Mouse (Mus musculus) neural tube, embryonic 15.5 days (tissue): Measurements from ENCODE around the gene Mctp2. TPM values are rescaled to one million over a fixed set of nuclear protein-coding genes. Genes with fewer than 3 reads are reported as not detected.
A peak's percentile ranks its signal among the peaks of the same experiment; 100 is the strongest.
"Not testable (repeated sequence)": the region's sequence is repeated elsewhere in the genome, so short reads cannot be mapped to it uniquely, and the experiment has no call there.

Experiments used
- ATAC-seq: fragments of 200-750 bp; cut with Nextera tagmentation; 2 replicates; pipeline ENCODE4 v1.8.0; 2017; ENCODE audit warnings: mild to moderate bottlenecking, moderate TSS enrichment, moderate library complexity; ENCODE audit not compliant: low FRiP score
- H3K27ac ChIP-seq: fragments of 300-500 bp; sonication (generic); replicated peaks from 2 replicates; pipeline ENCODE4 v1.5.1; 2015; ENCODE audit warnings: mild to moderate bottlenecking, inconsistent platforms
- H3K27me3 ChIP-seq: fragments of 300-500 bp; sonication (generic); replicated peaks from 2 replicates; pipeline ENCODE4 v1.6.1; 2015; ENCODE audit warnings: inconsistent platforms
- H3K36me3 ChIP-seq: fragments of 300-500 bp; sonication (generic); 2 replicates; pipeline ENCODE4 v1.6.1; 2015; ENCODE audit warnings: inconsistent platforms
- H3K4me1 ChIP-seq: fragments of 300-500 bp; sonication (generic); 2 replicates; pipeline ENCODE4 v1.6.1; 2015; ENCODE audit warnings: inconsistent platforms
- H3K4me2 ChIP-seq: fragments of 300-500 bp; sonication (generic); 2 replicates; pipeline ENCODE4 v1.6.1; 2015; ENCODE audit warnings: inconsistent platforms, mild to moderate bottlenecking, moderate library complexity
- H3K4me3 ChIP-seq: fragments of 300-500 bp; sonication (generic); replicated peaks from 2 replicates; pipeline ENCODE4 v1.5.1; 2015; ENCODE audit warnings: mild to moderate bottlenecking, inconsistent platforms
- H3K9ac ChIP-seq: fragments of 300-500 bp; sonication (generic); replicated peaks from 2 replicates; pipeline ENCODE4 v1.6.1; 2015; ENCODE audit warnings: mild to moderate bottlenecking, inconsistent platforms
- H3K9me3 ChIP-seq: fragments of 300-500 bp; sonication (generic); replicated peaks from 2 replicates; pipeline ENCODE4 v1.6.1; 2016; ENCODE audit warnings: inconsistent platforms
- WGBS: fragments of 180-500 bp; shearing (Covaris S2); methylation state at CpG from one replicate; pipeline ENCODE4 v1.1.7; 2015; ENCODE audit warnings: mixed read lengths; 5-methylcytosine and 5-hydroxymethylcytosine counted together
- polyA plus RNA-seq: library from polyadenylated mRNA; unstranded; fragments of >200 nt; fragmentation: Nextera tagmentation; extraction: Ambion mirVana; gene quantifications from 2 replicates; pipeline ENCODE4 v1.2.1, GENCODE M21; 2015

Gene Mctp2
- polyA plus RNA-seq, 1 experiment from 2014 or later: 1.5 TPM

- H3K4me3 ChIP-seq: no peak overlapping the region
- 84% methylated on average over 6 of the region's 6 CpGs for WGBS
- H3K27me3 ChIP-seq: no peaks in the 10 kb centered on the region
Observed at GRCm38 (mm10) chr7:72269994-72270393, 36.4 kb downstream of the Mctp2 start.

GRCm38 (mm10) chr7:72260766-72261655, 45.4 kb downstream of the Mctp2 start:
- no peak for ATAC-seq
- H3K27me3 ChIP-seq: no peaks in the 10 kb centered on the region
- H3K4me3 ChIP-seq: no peak overlapping the region
- H3K4me2 ChIP-seq: no peak overlapping the region
- H3K4me1 ChIP-seq: no peaks in the 10 kb centered on the region
- H3K9me3 ChIP-seq: no peaks in the 10 kb centered on the region
- H3K9ac ChIP-seq: no peak overlapping the region
- no peaks in the 10 kb centered on the region for H3K36me3 ChIP-seq
- WGBS: 87% methylated on average over 8 of the region's 8 CpGs
- no peak overlapping the region for H3K27ac ChIP-seq

More at GRCm38 (mm10) chr7:72269994-72270393, 36.4 kb downstream of the Mctp2 start:
- Histone ChIP-seq H3K27ac (no peak overlapping the region), H3K36me3 (no peaks in the 10 kb centered on the region), H3K4me2 (no peak overlapping the region), H3K9me3 (no peaks in the 10 kb centered on the region), H3K4me1 (no peaks in the 10 kb centered on the region), H3K9ac (no peak overlapping the region)
- no peak for ATAC-seq

GRCm38 (mm10) chr7:72259045-72259444, 47.4 kb downstream of the Mctp2 start:
- WGBS: 89% methylated on average over 10 of the region's 10 CpGs
- no peak for ATAC-seq
- no peaks in the 10 kb centered on the region for H3K9me3 ChIP-seq
- H3K36me3 ChIP-seq: no peaks in the 10 kb centered on the region
- no peak overlapping the region for H3K27ac ChIP-seq
- H3K4me3 ChIP-seq: no peak overlapping the region
- H3K9ac ChIP-seq: no peak overlapping the region
- H3K4me2 ChIP-seq: no peak overlapping the region
- H3K27me3 ChIP-seq: no peaks in the 10 kb centered on the region
- H3K4me1 ChIP-seq: no peaks in the 10 kb centered on the region

- 93% methylated on average over 9 of the region's 9 CpGs for WGBS
- not testable (repeated sequence) for H3K36me3 ChIP-seq, H3K9ac ChIP-seq, H3K27ac ChIP-seq, H3K4me3 ChIP-seq, H3K4me1 ChIP-seq, H3K27me3 ChIP-seq, ATAC-seq, H3K9me3 ChIP-seq, H3K4me2 ChIP-seq
Observed at GRCm38 (mm10) chr7:72250326-72250725, 56.1 kb downstream of the Mctp2 start.

- Histone ChIP-seq H3K36me3 (no peaks in the 10 kb centered on the region), H3K4me3 (no peak overlapping the region), H3K9ac (no peak overlapping the region), H3K4me1 (no peaks in the 10 kb centered on the region), H3K27ac (no peak overlapping the region), H3K27me3 (no peaks in the 10 kb centered on the region), H3K4me2 (no peak overlapping the region), H3K9me3 (no peaks in the 10 kb centered on the region)
- WGBS: 95% methylated on average over 9 of the region's 9 CpGs
- ATAC-seq: no peak
Observed at GRCm38 (mm10) chr7:72241269-72241668, 65.1 kb downstream of the Mctp2 start.

DNA sequence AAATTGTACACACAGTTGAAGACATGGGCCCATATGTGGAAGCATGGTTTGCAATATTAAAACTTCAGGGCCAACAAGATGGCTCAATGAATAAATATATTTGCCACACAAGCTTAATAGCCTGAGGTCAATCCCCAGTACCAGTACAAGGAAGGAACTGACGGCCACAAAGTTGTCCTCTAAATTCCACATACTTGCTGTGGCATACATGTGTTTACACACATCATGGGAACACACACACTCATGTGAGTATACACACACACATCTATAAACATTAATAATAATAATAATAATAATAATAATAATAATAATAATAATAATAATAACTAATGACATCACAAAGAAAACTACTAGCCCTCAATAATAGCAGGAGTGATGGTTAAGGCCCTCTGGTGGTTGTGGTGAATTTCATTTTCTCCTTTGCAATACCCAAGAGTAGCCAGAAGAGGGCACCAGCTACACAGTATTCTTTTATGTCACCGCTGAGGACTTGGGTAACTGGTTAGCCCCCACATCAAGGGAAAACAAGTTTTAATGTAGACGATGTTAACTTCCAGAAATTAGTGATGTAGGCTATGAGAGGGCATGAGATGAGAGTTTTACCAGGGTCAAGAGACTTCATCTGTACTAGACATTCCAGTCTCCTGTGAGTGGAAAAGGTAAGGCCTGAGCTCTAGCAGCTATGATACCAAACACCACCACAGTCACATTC, 66.5 kb downstream of the Mctp2 start:
- WGBS: 36% methylated on average over 3 of the region's 3 CpGs
- ATAC-seq: no peak
- Histone ChIP-seq H3K27ac (no peak overlapping the region), H3K4me2 (no peak overlapping the region), H3K4me3 (no peak overlapping the region), H3K36me3 (no peaks in the 10 kb centered on the region), H3K9me3 (no peaks in the 10 kb centered on the region), H3K9ac (no peak overlapping the region), H3K4me1 (no peaks in the 10 kb centered on the region), H3K27me3 (no peaks in the 10 kb centered on the region)

- Histone ChIP-seq H3K4me2 (no peak overlapping the region), H3K36me3 (no peaks in the 10 kb centered on the region), H3K9ac (no peak overlapping the region), H3K27me3 (no peaks in the 10 kb centered on the region), H3K4me1 (no peaks in the 10 kb centered on the region), H3K4me3 (no peak overlapping the region), H3K27ac (no peak overlapping the region), H3K9me3 (no peaks in the 10 kb centered on the region)
- ATAC-seq: peak; percentile 38; the same call in 1 of the 2 replicates
- 50% methylated on average over 4 of the region's 4 CpGs for WGBS
Observed at GRCm38 (mm10) chr7:72238575-72238974, 67.8 kb downstream of the Mctp2 start.

- no peaks in the 10 kb centered on the region for H3K9me3 ChIP-seq
- no peaks in the 10 kb centered on the region for H3K27me3 ChIP-seq
- no peak overlapping the region for H3K4me3 ChIP-seq
- H3K4me2 ChIP-seq: no peak overlapping the region
- ATAC-seq: no peak
- no peaks in the 10 kb centered on the region for H3K4me1 ChIP-seq
- H3K27ac ChIP-seq: no peak overlapping the region
- no peak overlapping the region for H3K9ac ChIP-seq
- H3K36me3 ChIP-seq: no peaks in the 10 kb centered on the region
- 72% methylated on average over 6 of the region's 6 CpGs for WGBS
Observed at GRCm38 (mm10) chr7:72234433-72234998, 71.9 kb downstream of the Mctp2 start.

DNA sequence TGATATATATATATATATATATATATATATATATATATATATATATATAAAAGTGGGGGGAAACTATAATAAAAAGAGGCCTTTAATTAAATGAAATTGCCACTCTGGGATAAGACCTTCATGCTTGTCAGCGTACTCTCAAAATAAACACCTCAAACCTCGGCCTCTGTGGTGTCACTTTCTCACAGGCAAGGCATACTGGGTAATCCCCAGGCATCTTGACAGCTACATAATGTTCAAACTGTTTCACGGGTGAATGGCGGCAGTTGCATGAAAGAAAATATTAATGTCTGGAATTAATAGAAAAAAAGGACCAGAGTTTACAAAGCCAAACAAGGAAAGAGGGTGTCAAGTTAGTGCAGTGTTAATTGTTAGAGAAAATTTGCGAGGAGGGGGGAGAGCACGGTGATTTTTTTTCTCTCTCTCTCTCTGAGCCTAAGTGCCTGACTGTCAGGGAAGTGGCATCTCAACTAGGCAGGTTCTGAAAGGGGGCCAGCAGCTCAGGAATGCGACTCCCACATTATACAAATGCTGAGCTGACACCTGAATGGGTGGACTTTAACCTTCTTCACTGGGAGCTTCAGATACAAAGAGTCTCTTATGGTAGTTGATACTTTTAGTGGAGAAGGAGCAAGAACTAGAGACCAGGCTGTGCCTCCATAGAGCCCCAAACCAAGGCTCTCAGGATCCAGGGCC, 75.1 kb downstream of the Mctp2 start:
- Histone ChIP-seq H3K9ac (no peak overlapping the region), H3K4me3 (no peak overlapping the region), H3K27me3 (no peaks in the 10 kb centered on the region), H3K4me2 (no peak overlapping the region), H3K36me3 (no peaks in the 10 kb centered on the region), H3K9me3 (no peaks in the 10 kb centered on the region), H3K4me1 (no peaks in the 10 kb centered on the region), H3K27ac (no peak overlapping the region)
- WGBS: 35% methylated on average over 7 of the region's 7 CpGs
- ATAC-seq: no peak

GRCm38 (mm10) chr7:72229925-72230324, 76.5 kb downstream of the Mctp2 start:
- H3K36me3 ChIP-seq: no peaks in the 10 kb centered on the region
- no peaks in the 10 kb centered on the region for H3K4me1 ChIP-seq
- ATAC-seq: no peak
- H3K4me3 ChIP-seq: no peak overlapping the region
- no peak overlapping the region for H3K9ac ChIP-seq
- WGBS: 28% methylated on average over 7 of the region's 7 CpGs
- H3K27me3 ChIP-seq: no peaks in the 10 kb centered on the region
- H3K27ac ChIP-seq: no peak overlapping the region
- H3K9me3 ChIP-seq: no peaks in the 10 kb centered on the region
- H3K4me2 ChIP-seq: no peak overlapping the region

DNA sequence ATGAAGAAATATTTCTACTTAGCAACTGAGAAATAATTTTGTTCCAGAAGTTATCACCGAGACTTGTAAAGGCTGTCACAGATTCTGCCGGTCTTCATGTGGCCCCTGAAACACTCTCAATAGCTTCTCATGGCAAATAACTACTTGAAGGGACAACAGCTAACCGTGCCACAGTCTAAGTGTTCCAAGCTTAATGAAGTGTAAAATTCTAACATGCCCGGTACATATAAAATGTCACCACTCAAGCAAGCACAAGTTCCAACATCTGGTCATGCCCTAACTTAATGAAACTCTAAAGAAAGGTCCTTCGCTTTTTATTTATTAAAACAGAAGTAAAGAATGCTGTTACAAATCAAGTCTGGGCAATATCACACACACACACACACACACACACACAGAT, 82.8 kb downstream of the Mctp2 start:
- no peaks in the 10 kb centered on the region for H3K36me3 ChIP-seq
- no peak overlapping the region for H3K27ac ChIP-seq
- no peak overlapping the region for H3K9ac ChIP-seq
- no peaks in the 10 kb centered on the region for H3K9me3 ChIP-seq
- H3K4me1 ChIP-seq: no peaks in the 10 kb centered on the region
- 56% methylated on average over 5 of the region's 5 CpGs for WGBS
- no peak overlapping the region for H3K4me3 ChIP-seq
- no peaks in the 10 kb centered on the region for H3K27me3 ChIP-seq
- no peak for ATAC-seq
- H3K4me2 ChIP-seq: no peak overlapping the region
